Mouse (Mus musculus) lung, embryonic 15.5 days (tissue): ENCODE measurements at regions not wholly inside any gene's neighbourhood (a gene's known extent, or its start where the extent isn't known, plus 50 kb on each side); places are given as distances from the start of the nearest gene placed in this dataset.
A peak's percentile ranks its signal among the peaks of the same experiment; 100 is the strongest.

Source experiments
- ATAC-seq: fragments of 200-750 bp; cut with Nextera tagmentation; 2 replicates; pipeline ENCODE4 v1.8.0; 2017; ENCODE audit warnings: moderate number of reproducible peaks, borderline replicate concordance; ENCODE audit not compliant: low FRiP score, low TSS enrichment; ENCODE audit errors: extremely low read depth
- H3K27ac ChIP-seq: fragments of 300-500 bp; sonication (generic); 2 replicates; pipeline ENCODE4 v1.5.1; 2015; ENCODE audit warnings: moderate library complexity, mild to moderate bottlenecking, inconsistent platforms
- H3K27me3 ChIP-seq: fragments of 300-500 bp; sonication (generic); 2 replicates; pipeline ENCODE4 v1.6.1; 2015; ENCODE audit warnings: inconsistent platforms
- H3K36me3 ChIP-seq: fragments of 300-500 bp; sonication (generic); 2 replicates; pipeline ENCODE4 v1.6.1; 2015; ENCODE audit warnings: inconsistent platforms
- H3K4me1 ChIP-seq: fragments of 300-500 bp; sonication (generic); 2 replicates; pipeline ENCODE4 v1.6.1; 2015; ENCODE audit warnings: inconsistent platforms
- H3K4me2 ChIP-seq: fragments of 300-500 bp; sonication (generic); 2 replicates; pipeline ENCODE4 v1.6.1; 2015; ENCODE audit warnings: inconsistent platforms, mild to moderate bottlenecking, moderate library complexity
- H3K4me3 ChIP-seq: fragments of 300-500 bp; sonication (generic); 2 replicates; pipeline ENCODE4 v1.5.1; 2015; ENCODE audit warnings: mild to moderate bottlenecking, inconsistent platforms
- H3K9ac ChIP-seq: fragments of 300-500 bp; sonication (generic); 2 replicates; pipeline ENCODE4 v1.6.1; 2015; ENCODE audit warnings: inconsistent platforms
- H3K9me3 ChIP-seq: fragments of 300-500 bp; sonication (generic); 2 replicates; pipeline ENCODE4 v1.6.1; 2016; ENCODE audit warnings: inconsistent platforms
- WGBS: fragments of 180-500 bp; shearing (Covaris S2); methylation state at CpG from one replicate; pipeline ENCODE4 v1.1.7; 2015; 5-methylcytosine and 5-hydroxymethylcytosine counted together

DNA sequence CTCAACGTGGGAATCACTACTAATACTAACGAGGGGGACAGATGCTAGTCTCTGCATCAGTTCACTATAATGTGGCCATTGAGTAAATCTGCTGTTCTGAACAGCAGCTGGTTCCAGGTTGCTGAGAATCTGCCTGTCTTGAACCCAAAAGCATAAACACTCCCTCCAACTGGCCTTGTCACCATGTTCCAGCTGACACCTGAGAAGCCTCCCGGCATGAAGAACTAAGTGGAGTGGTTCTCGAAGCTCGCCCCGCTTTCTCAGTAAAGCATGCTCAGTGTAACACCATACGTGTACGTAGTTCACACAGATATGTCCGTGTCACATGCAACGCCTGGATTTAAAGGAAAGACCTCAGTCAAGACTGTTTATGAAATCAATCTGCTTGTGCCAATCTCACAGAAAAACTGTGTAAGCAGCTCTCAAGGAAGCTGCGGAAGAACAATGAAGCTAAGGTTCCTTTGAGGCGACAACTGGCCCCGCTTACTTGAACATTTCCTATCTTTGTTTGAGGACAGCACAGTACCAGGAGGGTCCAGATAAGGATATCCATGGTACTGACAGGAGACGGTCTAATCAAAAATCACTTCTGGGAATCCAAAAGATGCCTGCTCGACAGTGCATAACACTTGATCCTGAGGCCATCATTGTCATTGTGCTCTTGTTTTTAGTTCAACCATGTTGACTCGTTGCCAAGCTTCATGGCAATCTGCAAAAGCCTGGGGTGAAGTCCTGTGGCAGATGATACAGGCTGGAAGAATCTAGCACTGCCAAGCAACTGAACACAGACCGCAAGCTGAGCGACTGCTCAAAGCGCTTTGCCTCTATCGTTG is 82.8 kb upstream of the Myo10 start:
- ATAC-seq, result no peak
- Histone ChIP-seq H3K4me1 (peaks cover 12% of the 10 kb centered on the region; the same call in 1 of the 2 replicates), H3K9ac (no peak overlapping the region), H3K4me3 (no peak overlapping the region), H3K36me3 (no peaks in the 10 kb centered on the region), H3K9me3 (no peaks in the 10 kb centered on the region), H3K4me2 (no peak overlapping the region), H3K27ac (no peak overlapping the region), H3K27me3 (no peaks in the 10 kb centered on the region)
- 45% methylated on average over 20 of the region's 20 CpGs for WGBS

DNA sequence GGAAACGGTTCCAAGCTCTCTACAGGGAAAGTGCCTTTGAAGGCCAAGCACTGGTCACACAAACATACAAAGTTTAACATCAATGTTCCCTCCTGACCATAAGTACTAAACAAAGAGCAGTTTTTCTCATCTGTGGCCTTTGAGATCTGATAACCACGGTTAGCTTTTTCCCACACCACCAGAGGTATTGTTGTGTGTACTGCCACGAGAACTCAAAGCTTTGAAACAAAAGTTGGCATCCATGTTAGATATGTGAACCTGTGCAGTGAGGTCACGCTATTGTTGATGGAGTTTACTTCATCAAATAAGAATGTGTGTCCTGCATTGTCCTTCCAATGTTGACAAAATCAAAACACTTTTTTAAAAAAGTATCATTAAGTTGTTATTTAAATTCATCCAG is 79.9 kb upstream of the Myo10 start:
- WGBS, result 71% methylated on average over 4 of the region's 4 CpGs
- Histone ChIP-seq H3K27ac (no peak overlapping the region), H3K27me3 (no peaks in the 10 kb centered on the region), H3K9ac (no peak overlapping the region), H3K4me2 (no peak overlapping the region), H3K9me3 (no peaks in the 10 kb centered on the region), H3K4me1 (peaks cover 7% of the 10 kb centered on the region; the same call in 1 of the 2 replicates), H3K36me3 (no peaks in the 10 kb centered on the region), H3K4me3 (no peak overlapping the region)
- ATAC-seq, result no peak

GRCm38 (mm10) chr15:25546185-25546584 is 76.1 kb upstream of the Myo10 start:
- no peak overlapping the region for H3K4me3 ChIP-seq
- WGBS, result 24% methylated on average over 4 of the region's 4 CpGs
- H3K9me3 ChIP-seq, result no peaks in the 10 kb centered on the region
- H3K4me1 ChIP-seq, result no peaks in the 10 kb centered on the region
- no peak overlapping the region for H3K27ac ChIP-seq
- no peak for ATAC-seq
- no peaks in the 10 kb centered on the region for H3K36me3 ChIP-seq
- no peak overlapping the region for H3K9ac ChIP-seq
- H3K4me2 ChIP-seq, result no peak overlapping the region
- no peaks in the 10 kb centered on the region for H3K27me3 ChIP-seq

GRCm38 (mm10) chr15:25550269-25551054 is 71.9 kb upstream of the Myo10 start:
- Histone ChIP-seq H3K27ac (no peak overlapping the region), H3K9me3 (no peaks in the 10 kb centered on the region), H3K36me3 (no peaks in the 10 kb centered on the region), H3K4me2 (no peak overlapping the region), H3K4me1 (no peaks in the 10 kb centered on the region), H3K9ac (no peak overlapping the region), H3K27me3 (no peaks in the 10 kb centered on the region), H3K4me3 (no peak overlapping the region)
- no peak for ATAC-seq
- WGBS, result 74% methylated on average over 8 of the region's 8 CpGs

DNA sequence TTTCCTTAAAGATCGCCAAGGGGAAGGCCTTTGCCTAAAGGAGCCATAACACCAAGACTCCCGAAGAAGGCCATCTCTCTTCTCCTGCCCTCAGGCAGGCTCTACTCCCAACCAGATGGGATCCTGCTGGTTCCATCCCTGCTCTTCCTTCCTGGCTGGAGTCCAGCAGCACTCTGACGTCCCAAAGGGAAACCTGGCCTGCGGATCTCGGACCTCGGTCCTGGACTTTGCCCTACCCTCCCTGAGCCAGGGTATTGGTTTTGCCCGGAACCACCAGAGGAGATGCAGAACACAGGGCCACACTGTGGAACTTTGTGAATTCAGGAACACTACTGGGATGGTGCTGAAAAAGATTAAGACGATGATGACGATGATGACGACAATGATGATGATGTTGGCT is 67.4 kb upstream of the Myo10 start:
- Histone ChIP-seq H3K27me3 (no peaks in the 10 kb centered on the region), H3K9ac (no peak overlapping the region), H3K4me1 (peaks cover 20% of the 10 kb centered on the region), H3K9me3 (no peaks in the 10 kb centered on the region), H3K4me3 (no peak overlapping the region), H3K4me2 (no peak overlapping the region), H3K36me3 (no peaks in the 10 kb centered on the region), H3K27ac (no peak overlapping the region)
- 80% methylated on average over 10 of the region's 10 CpGs for WGBS
- no peak for ATAC-seq

GRCm38 (mm10) chr15:25555852-25556251 is 66.5 kb upstream of the Myo10 start:
- H3K36me3 ChIP-seq, result no peaks in the 10 kb centered on the region
- no peak overlapping the region for H3K4me2 ChIP-seq
- no peak overlapping the region for H3K4me3 ChIP-seq
- no peaks in the 10 kb centered on the region for H3K27me3 ChIP-seq
- ATAC-seq, result no peak
- H3K27ac ChIP-seq, result no peak overlapping the region
- H3K9me3 ChIP-seq, result no peaks in the 10 kb centered on the region
- H3K4me1 ChIP-seq, result peaks cover 20% of the 10 kb centered on the region
- 58% methylated on average over 2 of the region's 2 CpGs for WGBS
- H3K9ac ChIP-seq, result no peak overlapping the region

DNA sequence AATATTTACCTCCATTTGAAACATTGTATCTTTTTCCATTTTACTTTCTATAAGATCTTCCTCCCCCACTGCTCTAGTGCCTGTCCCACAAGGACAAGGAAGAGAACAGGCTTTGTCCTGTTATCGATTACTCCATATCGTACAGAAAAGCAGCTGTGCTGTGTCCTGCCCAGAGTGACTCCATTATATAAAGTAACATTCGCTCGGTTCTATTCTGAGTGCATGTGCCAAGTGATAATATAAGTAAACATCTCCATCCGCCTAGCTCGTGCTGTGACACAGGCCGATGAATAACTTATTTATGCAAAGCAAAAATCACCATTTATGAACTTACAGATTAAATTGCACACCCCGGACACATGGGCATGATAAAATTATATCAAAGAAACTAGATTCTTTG is 64.8 kb upstream of the Myo10 start:
- Histone ChIP-seq H3K27me3 (no peaks in the 10 kb centered on the region), H3K9ac (no peak overlapping the region), H3K4me2 (no peak overlapping the region), H3K4me3 (no peak overlapping the region), H3K4me1 (peaks cover 20% of the 10 kb centered on the region), H3K27ac (peak overlapping the region; percentile 31; the same call in 1 of the 2 replicates), H3K36me3 (no peaks in the 10 kb centered on the region), H3K9me3 (no peaks in the 10 kb centered on the region)
- ATAC-seq, result 0 out of 2 replicates have a peak, but pooled peaks have one; percentile 63
- WGBS, result 29% methylated on average over 8 of the region's 8 CpGs

GRCm38 (mm10) chr15:25558240-25558639 is 64.1 kb upstream of the Myo10 start:
- WGBS, result 66% methylated on average over 7 of the region's 7 CpGs
- ATAC-seq, result peak; percentile 50; the same call in 1 of the 2 replicates

GRCm38 (mm10) chr15:25563641-25564040 is 58.7 kb upstream of the Myo10 start:
- no peaks in the 10 kb centered on the region for H3K4me1 ChIP-seq
- H3K4me3 ChIP-seq, result no peak overlapping the region
- no peaks in the 10 kb centered on the region for H3K9me3 ChIP-seq
- no peak overlapping the region for H3K4me2 ChIP-seq
- H3K36me3 ChIP-seq, result no peaks in the 10 kb centered on the region
- 67% methylated on average over 7 of the region's 7 CpGs for WGBS
- H3K27ac ChIP-seq, result no peak overlapping the region
- H3K27me3 ChIP-seq, result no peaks in the 10 kb centered on the region
- no peak overlapping the region for H3K9ac ChIP-seq
- ATAC-seq, result no peak

More at GRCm38 (mm10) chr15:25558240-25558639, 64.1 kb upstream of the Myo10 start:
- Histone ChIP-seq H3K4me2 (no peak overlapping the region), H3K4me3 (no peak overlapping the region), H3K27me3 (no peaks in the 10 kb centered on the region), H3K4me1 (peaks cover 20% of the 10 kb centered on the region), H3K27ac (no peak overlapping the region), H3K9me3 (no peaks in the 10 kb centered on the region), H3K9ac (no peak overlapping the region), H3K36me3 (no peaks in the 10 kb centered on the region)

GRCm38 (mm10) chr15:25572495-25572894 is 49.8 kb upstream of the Myo10 start:
- Histone ChIP-seq H3K4me1 (peaks cover 6% of the 10 kb centered on the region; the same call in 1 of the 2 replicates), H3K9me3 (no peaks in the 10 kb centered on the region), H3K4me3 (no peak overlapping the region), H3K36me3 (no peaks in the 10 kb centered on the region), H3K4me2 (no peak overlapping the region), H3K27ac (no peak overlapping the region), H3K9ac (no peak overlapping the region), H3K27me3 (no peaks in the 10 kb centered on the region)
- no peak for ATAC-seq
- 33% methylated on average over 6 of the region's 6 CpGs for WGBS
